Mouse (Mus musculus) testis, adult 2 months (tissue): ENCODE measurements around the gene Kif1b. TPM values are rescaled to one million over a fixed set of nuclear protein-coding genes. Genes with fewer than 3 reads are reported as not detected.

Source experiments
- H3K27ac ChIP-seq: fragments of 200-500 bp; 2 replicates; pipeline ENCODE4 v1.5.1; 2012; ENCODE audit warnings: low read depth, low read length; ENCODE audit not compliant: control insufficient read depth, insufficient read depth
- H3K27me3 ChIP-seq: fragments of 200-500 bp; 2 replicates; pipeline ENCODE4 v1.6.1; 2012; ENCODE audit warnings: mild to moderate bottlenecking, low read length, moderate library complexity; ENCODE audit not compliant: control insufficient read depth, insufficient read depth
- H3K36me3 ChIP-seq: fragments of 200-500 bp; 2 replicates; pipeline ENCODE4 v1.6.1; 2012; ENCODE audit warnings: mild to moderate bottlenecking, low read length; ENCODE audit not compliant: control insufficient read depth, insufficient read depth
- H3K4me1 ChIP-seq: fragments of 200-500 bp; 2 replicates; pipeline ENCODE4 v1.6.1; 2012; ENCODE audit warnings: low read length; ENCODE audit not compliant: control insufficient read depth, insufficient read depth
- H3K4me3 ChIP-seq: fragments of 200-500 bp; 2 replicates; pipeline ENCODE4 v1.5.1; 2012; ENCODE audit warnings: low read depth, mild to moderate bottlenecking, low read length, moderate library complexity, mixed read lengths; ENCODE audit not compliant: control insufficient read depth
- CTCF ChIP-seq: fragments of 200-500 bp; IDR thresholded peaks from 2 replicates; pipeline ENCODE4 v1.5.1; 2012; ENCODE audit warnings: low read depth, mild to moderate bottlenecking, inconsistent platforms, low read length, moderate library complexity; ENCODE audit not compliant: control insufficient read depth, insufficient read depth, insufficient replicate concordance
- POLR2A ChIP-seq: fragments of 200-500 bp; IDR thresholded peaks from 2 replicates; pipeline ENCODE4 v1.6.1; 2012; ENCODE audit warnings: low read depth, mild to moderate bottlenecking, inconsistent platforms, low read length, moderate library complexity; ENCODE audit not compliant: control insufficient read depth
- polyA plus RNA-seq: library from polyadenylated mRNA; depleted of rRNA; stranded (reverse); fragments of >200 nt; gene quantifications from 2 replicates; pipeline ENCODE4 v1.2.3, GENCODE M21; 2012

Kif1b gene
- polyA plus RNA-seq, 1 experiment = 25.9 TPM

DNA sequence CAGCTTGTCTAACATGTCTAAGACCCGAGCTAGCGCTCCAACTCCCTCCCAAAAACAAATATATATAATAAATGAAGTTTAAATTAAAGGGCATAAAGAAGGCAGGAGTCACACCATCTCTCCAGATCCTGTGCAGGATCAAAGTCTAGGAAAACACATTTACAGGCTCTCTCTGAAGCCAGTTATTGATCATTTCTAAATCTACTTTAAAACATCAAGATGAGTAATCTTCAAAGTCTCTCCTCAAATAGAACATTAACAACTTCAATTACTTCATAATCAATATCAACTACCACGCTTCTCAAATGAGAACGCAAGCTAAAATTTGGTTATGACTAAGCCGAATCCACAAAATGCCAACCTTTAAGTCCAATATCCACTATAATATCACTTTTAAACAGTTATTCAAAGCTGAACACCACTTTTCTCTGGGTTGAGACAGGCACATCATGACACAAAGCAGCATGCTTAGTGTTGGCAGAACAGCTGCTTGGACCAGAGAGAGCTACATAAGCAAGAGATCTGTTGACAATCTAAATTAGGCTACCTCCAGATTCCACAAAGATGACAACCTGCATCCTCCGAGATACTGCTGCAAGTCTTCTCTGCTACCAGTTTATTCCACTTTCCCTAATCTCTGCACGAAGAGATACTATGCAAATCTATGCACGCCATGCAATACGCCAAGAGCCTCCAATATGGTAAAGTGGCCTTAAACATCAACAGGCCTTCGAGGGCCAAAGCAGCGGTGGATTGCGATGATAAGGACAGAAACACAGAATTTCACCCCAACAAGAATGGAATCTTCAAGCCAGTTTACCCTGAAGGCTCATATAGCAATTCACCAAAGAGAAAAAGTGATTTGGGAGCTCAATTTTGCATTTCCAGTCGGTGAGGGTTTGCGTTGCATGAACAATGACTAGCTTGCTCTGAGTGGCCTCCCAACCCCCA lies 1.5 kb downstream of the Kif1b start:
- H3K36me3 ChIP-seq = no peaks in the 10 kb centered on the region
- H3K4me1 ChIP-seq = peaks cover 8% of the 10 kb centered on the region
- H3K27ac ChIP-seq = peak overlapping the region; percentile 79
- no peak for TF ChIP-seq CTCF
- no peak for TF ChIP-seq POLR2A
- H3K27me3 ChIP-seq = no peaks in the 10 kb centered on the region
- H3K4me3 ChIP-seq = peak overlapping the region; percentile 94

DNA sequence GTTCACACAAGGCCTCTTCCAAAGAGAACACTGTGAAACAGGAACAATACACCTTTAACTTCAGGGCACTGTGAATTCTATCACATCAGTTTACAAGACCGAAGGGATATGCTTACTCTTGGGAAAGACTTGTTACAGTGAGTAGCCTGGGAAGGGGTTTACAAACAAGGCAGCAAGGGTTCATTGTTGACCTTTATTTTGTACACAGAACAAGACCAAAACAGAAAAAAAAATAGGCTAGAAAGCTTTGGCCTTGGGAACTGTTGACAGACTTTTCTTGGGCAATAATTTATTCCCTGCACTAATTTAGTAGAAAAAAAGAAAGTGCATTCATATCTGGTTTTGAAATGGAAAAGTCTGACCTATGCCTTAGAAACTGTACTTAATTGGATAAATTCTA lies 3.0 kb downstream of the Kif1b start:
- Histone ChIP-seq H3K27me3 (no peaks in the 10 kb centered on the region), H3K4me3 (no peak overlapping the region), H3K4me1 (peaks cover 8% of the 10 kb centered on the region), H3K36me3 (no peaks in the 10 kb centered on the region), H3K27ac (no peak overlapping the region)
- TF ChIP-seq POLR2A (no peak), CTCF (no peak)

DNA sequence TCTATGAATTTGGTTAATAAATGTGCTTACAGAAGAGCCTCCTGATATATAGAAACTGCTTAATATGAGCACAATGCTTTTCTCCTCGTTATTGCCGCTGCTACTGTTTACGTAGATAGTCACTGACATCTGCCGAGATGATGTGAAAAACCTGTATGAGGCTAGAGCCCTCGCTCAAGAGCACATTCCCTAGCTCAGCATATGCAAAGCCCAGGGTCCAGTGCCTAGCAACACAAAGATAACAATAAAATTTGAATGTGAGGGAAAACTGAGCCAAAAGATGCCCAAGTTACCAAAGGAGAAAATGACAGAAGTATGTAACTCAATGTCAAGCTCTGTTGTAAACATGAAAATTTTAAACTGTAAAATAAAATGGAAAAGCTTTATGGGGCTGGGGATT lies 4.0 kb downstream of the Kif1b start:
- no peak for TF ChIP-seq POLR2A
- TF ChIP-seq CTCF = no peak
- Histone ChIP-seq H3K27ac (no peak overlapping the region), H3K36me3 (no peaks in the 10 kb centered on the region), H3K4me1 (peaks cover 8% of the 10 kb centered on the region), H3K27me3 (no peaks in the 10 kb centered on the region), H3K4me3 (no peak overlapping the region)

DNA sequence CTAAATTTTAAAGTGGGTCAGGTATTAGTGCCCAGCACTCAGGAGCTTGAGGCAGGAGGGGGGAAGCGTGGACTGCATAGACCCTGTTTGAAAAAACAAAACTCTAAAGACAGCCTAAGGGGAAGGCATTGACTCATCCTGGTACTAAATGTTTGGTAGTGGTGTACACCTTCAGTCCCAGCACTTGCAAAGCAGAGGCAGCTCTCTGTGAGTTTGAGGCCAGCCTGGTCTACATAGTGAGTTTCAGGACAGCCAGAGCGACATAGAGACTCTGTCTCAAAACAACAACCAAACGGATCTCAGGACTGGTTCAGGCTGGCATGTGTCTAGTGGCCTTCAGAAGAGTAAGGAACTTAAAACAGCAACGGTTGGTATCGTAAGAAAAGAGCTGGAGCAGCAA lies 4.7 kb downstream of the Kif1b start:
- no peak overlapping the region for H3K27ac ChIP-seq
- no peaks in the 10 kb centered on the region for H3K27me3 ChIP-seq
- H3K4me1 ChIP-seq = peaks cover 4% of the 10 kb centered on the region
- H3K4me3 ChIP-seq = no peak overlapping the region
- no peak for TF ChIP-seq CTCF
- TF ChIP-seq POLR2A = no peak
- H3K36me3 ChIP-seq = no peaks in the 10 kb centered on the region

DNA sequence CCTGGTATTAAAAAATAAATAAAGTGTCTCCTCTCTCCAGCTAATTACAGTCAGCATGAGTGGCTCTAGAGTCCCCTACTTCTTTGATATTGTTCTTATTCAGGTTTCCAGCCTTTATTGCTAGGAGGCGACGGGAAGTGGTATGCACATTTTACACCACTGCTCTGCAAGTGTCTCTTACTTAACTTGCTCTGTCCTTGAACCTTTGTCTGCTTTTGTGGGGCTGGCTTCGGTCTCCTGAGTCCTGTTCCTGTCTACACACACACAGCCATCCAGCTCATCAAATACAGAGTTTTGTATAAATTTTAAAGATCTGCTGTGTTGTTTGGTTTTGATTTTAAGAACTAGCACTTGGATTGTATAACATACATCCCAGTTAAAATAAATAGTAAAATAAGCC lies 5.4 kb downstream of the Kif1b start:
- no peaks in the 10 kb centered on the region for H3K36me3 ChIP-seq
- H3K27ac ChIP-seq = no peak overlapping the region
- H3K27me3 ChIP-seq = no peaks in the 10 kb centered on the region
- TF ChIP-seq CTCF (no peak), POLR2A (no peak)
- H3K4me3 ChIP-seq = no peak overlapping the region
- H3K4me1 ChIP-seq = peaks cover 4% of the 10 kb centered on the region

DNA sequence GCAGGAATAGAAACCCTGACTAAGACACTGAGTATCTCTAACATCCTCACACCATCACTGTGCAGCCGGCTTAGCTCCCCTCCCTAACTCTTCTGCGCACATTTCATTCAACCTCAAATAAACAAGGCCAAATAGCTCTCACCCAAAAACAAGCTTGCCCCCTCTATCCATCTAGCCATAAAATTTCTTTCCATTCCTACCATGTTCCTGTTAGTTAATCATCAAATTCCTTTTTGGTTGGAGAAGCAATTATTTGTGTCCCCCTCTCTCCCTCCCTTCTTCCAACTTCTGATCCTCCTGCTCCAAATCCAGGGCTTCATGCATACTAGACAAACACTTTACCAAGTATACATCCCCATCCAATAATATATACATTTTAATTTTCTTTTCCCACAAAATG lies 11.0 kb downstream of the Kif1b start:
- TF ChIP-seq CTCF = no peak
- no peak for TF ChIP-seq POLR2A
- Histone ChIP-seq H3K4me1 (no peaks in the 10 kb centered on the region), H3K27ac (no peak overlapping the region)

DNA sequence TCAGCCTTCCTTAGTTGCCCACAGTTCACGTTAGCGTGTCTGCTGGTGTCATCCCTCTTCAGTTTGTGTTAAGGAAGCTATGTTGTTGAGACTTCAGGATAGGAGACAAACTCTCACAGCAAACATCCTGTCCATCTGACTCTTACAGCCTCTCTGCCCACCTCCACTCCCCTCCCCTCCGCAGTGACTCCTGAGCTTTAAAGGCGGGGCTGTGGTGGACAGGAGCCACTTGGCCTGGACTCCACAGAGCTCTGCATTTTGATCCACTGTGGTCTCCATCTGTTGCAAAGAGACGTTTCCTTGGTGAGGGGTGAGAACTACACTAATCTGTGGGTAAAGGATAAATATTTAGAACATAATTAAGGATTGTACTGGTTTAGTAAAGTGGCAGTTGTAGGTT lies 14.5 kb downstream of the Kif1b start:
- no peaks in the 10 kb centered on the region for H3K27me3 ChIP-seq
- H3K4me3 ChIP-seq = no peak overlapping the region
- no peak overlapping the region for H3K27ac ChIP-seq
- H3K36me3 ChIP-seq = no peaks in the 10 kb centered on the region; the same call in 1 of the 2 replicates
- TF ChIP-seq POLR2A (no peak), CTCF (no peak)
- H3K4me1 ChIP-seq = no peaks in the 10 kb centered on the region

More for the DNA sequence above, 11.0 kb downstream of the Kif1b start:
- no peaks in the 10 kb centered on the region for H3K36me3 ChIP-seq
- H3K27me3 ChIP-seq = no peaks in the 10 kb centered on the region
- no peak overlapping the region for H3K4me3 ChIP-seq
